Mouse (Mus musculus): ENCODE results near the gene Kirrel.

Gene Kirrel

GRCm38 (mm10) chr3:87079751-87080150, 94.8 kb downstream of the Kirrel start:
- DNase-seq (ENCODE audit: low spot score in 2 of 2) = no peak

GRCm38 (mm10) chr3:87079301-87079700, 95.2 kb downstream of the Kirrel start:
- DNase-seq (ENCODE audit: low spot score in 2 of 2) = no peak

- DNase-seq (ENCODE audit: low spot score in 2 of 2) = no peak
These were observed 96.9 kb downstream of the Kirrel start for GRCm38 (mm10) chr3:87077681-87078080.

- DNase-seq (ENCODE audit: low spot score in 2 of 2) = no peak
These were observed 97.6 kb downstream of the Kirrel start for GRCm38 (mm10) chr3:87076899-87077298.

GRCm38 (mm10) chr3:87076161-87076560, 98.4 kb downstream of the Kirrel start:
- DNase-seq (ENCODE audit: low spot score in 2 of 2) = no peak

- DNase-seq (ENCODE audit: low spot score in 2 of 2) = no peak
These were observed 101.7 kb downstream of the Kirrel start for GRCm38 (mm10) chr3:87072612-87073515.

GRCm38 (mm10) chr3:87072191-87072590, 102.4 kb downstream of the Kirrel start:
- no peak for DNase-seq (ENCODE audit: low spot score in 2 of 2)

GRCm38 (mm10) chr3:87067396-87067975, 107.1 kb downstream of the Kirrel start:
- DNase-seq (ENCODE audit: low spot score in 2 of 2) = no peak

GRCm38 (mm10) chr3:87053939-87054338, 120.6 kb downstream of the Kirrel start:
- DNase-seq (ENCODE audit: low spot score in 2 of 2) = no peak

- DNase-seq (ENCODE audit: low spot score in 2 of 2) = no peak
These were observed 126.7 kb downstream of the Kirrel start for GRCm38 (mm10) chr3:87047801-87048200.

- DNase-seq (ENCODE audit: low spot score in 2 of 2) = no peak
These were observed 132.8 kb downstream of the Kirrel start for GRCm38 (mm10) chr3:87041733-87042132.

- DNase-seq (ENCODE audit: low spot score in 2 of 2) = no peak
These were observed 136.0 kb downstream of the Kirrel start for GRCm38 (mm10) chr3:87038500-87038899.

GRCm38 (mm10) chr3:87034061-87034460, 140.5 kb downstream of the Kirrel start:
- no peak for DNase-seq (ENCODE audit: low spot score in 2 of 2)

GRCm38 (mm10) chr3:87033357-87033756, 141.2 kb downstream of the Kirrel start:
- peak in 1 of 2 experiments; percentile 87 for DNase-seq (ENCODE audit: low spot score in 2 of 2)

- DNase-seq (ENCODE audit: low spot score in 2 of 2) = peak in 1 of 2 experiments; percentile 74
These were observed 143.7 kb downstream of the Kirrel start for GRCm38 (mm10) chr3:87030855-87031254.

Measured in left cerebral cortex, adult 9 months (tissue).